Mouse (Mus musculus): ENCODE results near the gene Adgb. TPM values are rescaled to one million over a fixed set of nuclear protein-coding genes. Genes with fewer than 3 reads are reported as not detected.

Adgb gene
- polyA plus RNA-seq, 2 experiments: 0.12 to 0.47 TPM

GRCm38 (mm10) chr10:10309877-10310426, 162.2 kb downstream of the Adgb start:
- H3K4me3 ChIP-seq (replicated peaks; ENCODE audit: low read length): no peak overlapping the region
- no peaks in the 10 kb centered on the region for H3K36me3 ChIP-seq (ENCODE audit: control insufficient read depth, insufficient read depth, low read length)
- no peaks in the 10 kb centered on the region for H3K27me3 ChIP-seq (ENCODE audit: control insufficient read depth, insufficient read depth, low read length)
- H3K27ac ChIP-seq (replicated peaks; ENCODE audit: low read depth, low read length): no peak overlapping the region
- DNase-seq (ENCODE audit: low spot score) (no peak), ATAC-seq (ENCODE audit: low FRiP score, low read depth) (no peak)
- H3K4me1 ChIP-seq (ENCODE audit: control insufficient read depth, insufficient read depth, low read length): no peaks in the 10 kb centered on the region
- TF ChIP-seq POLR2A (IDR thresholded peaks at IDR 0.05; ENCODE audit: borderline replicate concordance, extremely low read depth, insufficient read depth, insufficient read length): no peak
- 51% methylated on average over 8 of the region's 8 CpGs for WGBS
- no peak overlapping the region for H3K4me2 ChIP-seq (replicated peaks; ENCODE audit: low read depth, low read length, severe bottlenecking)
- H3K9me3 ChIP-seq (ENCODE audit: control insufficient read depth, low read length): no peaks in the 10 kb centered on the region
- no peak overlapping the region for H3K9ac ChIP-seq (ENCODE audit: low read depth, low read length, severe bottlenecking)

- Histone ChIP-seq H3K4me3 (replicated peaks; ENCODE audit: low read length) (no peak overlapping the region), H3K9me3 (ENCODE audit: control insufficient read depth, low read length) (no peaks in the 10 kb centered on the region), H3K36me3 (ENCODE audit: control insufficient read depth, insufficient read depth, low read length) (no peaks in the 10 kb centered on the region), H3K4me2 (replicated peaks; ENCODE audit: low read depth, low read length, severe bottlenecking) (no peak overlapping the region), H3K4me1 (ENCODE audit: control insufficient read depth, insufficient read depth, low read length) (no peaks in the 10 kb centered on the region), H3K27ac (replicated peaks; ENCODE audit: low read depth, low read length) (no peak overlapping the region), H3K27me3 (ENCODE audit: control insufficient read depth, insufficient read depth, low read length) (no peaks in the 10 kb centered on the region), H3K9ac (ENCODE audit: low read depth, low read length, severe bottlenecking) (no peak overlapping the region)
- no peak for TF ChIP-seq POLR2A (IDR thresholded peaks at IDR 0.05; ENCODE audit: borderline replicate concordance, extremely low read depth, insufficient read depth, insufficient read length)
- WGBS: 68% methylated on average over 4 of the region's 4 CpGs
- ATAC-seq (ENCODE audit: low FRiP score, low read depth): no peak
- no peak for DNase-seq (ENCODE audit: low spot score)
Measured at GRCm38 (mm10) chr10:10309056-10309455, 163.1 kb downstream of the Adgb start.

DNA sequence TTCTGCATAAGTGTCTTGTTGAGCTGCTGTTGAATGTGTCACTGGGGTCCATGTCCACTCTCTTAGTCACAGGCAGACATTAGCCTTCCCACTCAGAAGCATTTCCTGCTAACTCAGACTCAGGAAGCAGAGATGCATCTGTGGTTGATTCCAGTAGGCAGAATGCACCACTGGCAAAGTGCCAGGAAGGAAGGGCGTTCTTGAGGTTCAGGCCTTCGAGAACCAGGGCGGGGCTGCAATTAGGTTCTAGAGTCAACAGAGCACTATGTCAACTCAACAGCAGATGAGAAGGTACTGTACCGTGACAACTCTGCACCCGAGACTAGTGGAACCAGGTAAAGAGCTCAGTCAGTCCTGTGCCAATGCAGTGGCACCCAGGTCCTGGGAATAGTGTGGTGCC, 164.7 kb downstream of the Adgb start:
- no peak overlapping the region for H3K4me2 ChIP-seq (replicated peaks; ENCODE audit: low read depth, low read length, severe bottlenecking)
- H3K9ac ChIP-seq (ENCODE audit: low read depth, low read length, severe bottlenecking): no peak overlapping the region
- H3K4me1 ChIP-seq (ENCODE audit: control insufficient read depth, insufficient read depth, low read length): no peaks in the 10 kb centered on the region
- WGBS: 81% methylated on average over 5 of the region's 5 CpGs
- TF ChIP-seq POLR2A (IDR thresholded peaks at IDR 0.05; ENCODE audit: borderline replicate concordance, extremely low read depth, insufficient read depth, insufficient read length): no peak
- no peak overlapping the region for H3K4me3 ChIP-seq (replicated peaks; ENCODE audit: low read length)
- no peaks in the 10 kb centered on the region for H3K9me3 ChIP-seq (ENCODE audit: control insufficient read depth, low read length)
- ATAC-seq (ENCODE audit: low FRiP score, low read depth) (no peak), DNase-seq (ENCODE audit: low spot score) (no peak)
- H3K27me3 ChIP-seq (ENCODE audit: control insufficient read depth, insufficient read depth, low read length): no peaks in the 10 kb centered on the region
- no peaks in the 10 kb centered on the region for H3K36me3 ChIP-seq (ENCODE audit: control insufficient read depth, insufficient read depth, low read length)
- H3K27ac ChIP-seq (replicated peaks; ENCODE audit: low read depth, low read length): no peak overlapping the region

- Histone ChIP-seq H3K9me3 (ENCODE audit: control insufficient read depth, low read length) (no peaks in the 10 kb centered on the region), H3K27me3 (ENCODE audit: control insufficient read depth, insufficient read depth, low read length) (no peaks in the 10 kb centered on the region), H3K36me3 (ENCODE audit: control insufficient read depth, insufficient read depth, low read length) (no peaks in the 10 kb centered on the region), H3K4me1 (ENCODE audit: control insufficient read depth, insufficient read depth, low read length) (no peaks in the 10 kb centered on the region), H3K27ac (replicated peaks; ENCODE audit: low read depth, low read length) (no peak overlapping the region), H3K9ac (ENCODE audit: low read depth, low read length, severe bottlenecking) (no peak overlapping the region), H3K4me2 (replicated peaks; ENCODE audit: low read depth, low read length, severe bottlenecking) (no peak overlapping the region), H3K4me3 (replicated peaks; ENCODE audit: low read length) (no peak overlapping the region)
- WGBS: 74% methylated on average over 4 of the region's 4 CpGs
- no peak for TF ChIP-seq POLR2A (IDR thresholded peaks at IDR 0.05; ENCODE audit: borderline replicate concordance, extremely low read depth, insufficient read depth, insufficient read length)
- no peak for ATAC-seq (ENCODE audit: low FRiP score, low read depth)
- no peak for DNase-seq (ENCODE audit: low spot score)
Measured at GRCm38 (mm10) chr10:10304370-10304769, 167.8 kb downstream of the Adgb start.

DNA sequence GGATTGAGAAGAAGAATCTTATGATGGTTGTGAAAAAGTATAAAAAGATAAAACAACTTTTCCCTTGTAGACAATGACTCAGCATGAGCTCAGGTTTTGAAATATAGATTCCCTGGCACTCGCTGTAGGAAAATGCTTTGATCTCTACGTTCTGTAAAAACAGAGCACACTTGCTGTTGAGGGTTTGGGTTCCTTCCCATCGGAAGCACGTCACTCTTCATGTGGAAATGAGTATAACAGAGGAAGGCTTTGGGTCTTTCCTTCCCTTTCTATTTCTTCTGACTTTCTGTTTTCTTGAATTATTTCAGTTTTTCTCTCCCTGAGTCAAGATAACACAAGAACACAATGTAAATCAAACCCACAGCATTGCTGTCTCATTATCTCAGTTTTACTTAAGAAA, 170.4 kb downstream of the Adgb start:
- Histone ChIP-seq H3K4me2 (replicated peaks; ENCODE audit: low read depth, low read length, severe bottlenecking) (no peak overlapping the region), H3K9me3 (ENCODE audit: control insufficient read depth, low read length) (no peaks in the 10 kb centered on the region), H3K4me3 (replicated peaks; ENCODE audit: low read length) (no peak overlapping the region), H3K27me3 (ENCODE audit: control insufficient read depth, insufficient read depth, low read length) (no peaks in the 10 kb centered on the region), H3K27ac (replicated peaks; ENCODE audit: low read depth, low read length) (no peak overlapping the region), H3K9ac (ENCODE audit: low read depth, low read length, severe bottlenecking) (no peak overlapping the region), H3K4me1 (ENCODE audit: control insufficient read depth, insufficient read depth, low read length) (no peaks in the 10 kb centered on the region), H3K36me3 (ENCODE audit: control insufficient read depth, insufficient read depth, low read length) (no peaks in the 10 kb centered on the region)
- TF ChIP-seq POLR2A (IDR thresholded peaks at IDR 0.05; ENCODE audit: borderline replicate concordance, extremely low read depth, insufficient read depth, insufficient read length): no peak
- WGBS: 28% methylated on average over 4 of the region's 4 CpGs
- DNase-seq (ENCODE audit: low spot score) (peak; percentile 46), ATAC-seq (ENCODE audit: low FRiP score, low read depth) (no peak)
